Mouse (Mus musculus) heart, embryonic 14.5 days (tissue): Measurements from ENCODE around the gene Rhbdl2. TPM values are rescaled to one million over a fixed set of nuclear protein-coding genes. Genes with fewer than 3 reads are reported as not detected.

Experiments used
- ATAC-seq: fragments of 200-750 bp; cut with Nextera tagmentation; 2 replicates; pipeline ENCODE4 v1.8.0; 2017; ENCODE audit warnings: low read depth, moderate TSS enrichment; ENCODE audit not compliant: insufficient number of reproducible peaks, insufficient read depth, low FRiP score
- H3K27ac ChIP-seq, 2 experiments: fragments of 200-500 bp in 1 of 2; fragments of 300-500 bp in 1 of 2; sonication (generic) in 1 of 2; replicated peaks in 1 of 2; 2 replicates each; pipeline ENCODE4 v1.5.1; 2012 to 2014; ENCODE audit warnings: low read depth in 2 of 2, low read length in 2 of 2, control low read depth in 1 of 2, mild to moderate bottlenecking in 1 of 2, mixed read lengths in 1 of 2; ENCODE audit not compliant: control insufficient read depth in 1 of 2, insufficient read depth in 1 of 2
- H3K27me3 ChIP-seq: fragments of 300-500 bp; sonication (generic); 2 replicates; pipeline ENCODE4 v1.6.1; 2014; ENCODE audit warnings: mild to moderate bottlenecking, low read length, control low read depth; ENCODE audit not compliant: control insufficient read depth, insufficient read depth
- H3K36me3 ChIP-seq: fragments of 300-500 bp; sonication (generic); 2 replicates; pipeline ENCODE4 v1.6.1; 2014; ENCODE audit warnings: mild to moderate bottlenecking, control low read depth, low read length, mixed read lengths; ENCODE audit not compliant: control insufficient read depth, insufficient read depth
- H3K4me1 ChIP-seq, 2 experiments: fragments of 200-500 bp in 1 of 2; fragments of 300-500 bp in 1 of 2; sonication (generic) in 1 of 2; 2 replicates each; pipeline ENCODE4 v1.6.1; 2012 to 2014; ENCODE audit warnings: low read length in 2 of 2, control low read depth in 1 of 2, mixed read lengths in 1 of 2; ENCODE audit not compliant: control insufficient read depth in 2 of 2, insufficient read depth in 2 of 2
- H3K4me2 ChIP-seq: fragments of 300-500 bp; sonication (generic); 2 replicates; pipeline ENCODE4 v1.6.1; 2014; ENCODE audit warnings: mild to moderate bottlenecking, low read length
- H3K4me3 ChIP-seq, 2 experiments: fragments of 200-500 bp in 1 of 2; fragments of 300-500 bp in 1 of 2; sonication (generic) in 1 of 2; 2 replicates each; pipeline ENCODE4 v1.5.1; 2012 to 2014; ENCODE audit warnings: low read length in 2 of 2, mild to moderate bottlenecking in 2 of 2, control low read depth in 1 of 2, low read depth in 1 of 2, moderate library complexity in 1 of 2; ENCODE audit not compliant: control insufficient read depth in 1 of 2, insufficient read depth in 1 of 2
- H3K9ac ChIP-seq: fragments of 300-500 bp; sonication (generic); 2 replicates; pipeline ENCODE4 v1.6.1; 2014; ENCODE audit warnings: mild to moderate bottlenecking, low read length
- H3K9me3 ChIP-seq: fragments of 300-500 bp; sonication (generic); 2 replicates; pipeline ENCODE4 v1.6.1; 2016; ENCODE audit warnings: low read length, control low read depth; ENCODE audit not compliant: control insufficient read depth
- WGBS: fragments of 180-500 bp; shearing (Covaris S2); extraction: QIAGEN DNeasy Blood & Tissue Kit; methylation state at CpG from one replicate; pipeline ENCODE4 v1.1.7; 2014; 5-methylcytosine and 5-hydroxymethylcytosine counted together
- polyA plus RNA-seq: library from polyadenylated mRNA; unstranded; fragments of >200 nt; fragmentation: Nextera tagmentation; extraction: Ambion mirVana; gene quantifications from 2 replicates; pipeline ENCODE4 v1.2.1, GENCODE M21; 2014

Gene Rhbdl2
- polyA plus RNA-seq, 1 experiment from 2014 or later = 2.4 TPM

DNA sequence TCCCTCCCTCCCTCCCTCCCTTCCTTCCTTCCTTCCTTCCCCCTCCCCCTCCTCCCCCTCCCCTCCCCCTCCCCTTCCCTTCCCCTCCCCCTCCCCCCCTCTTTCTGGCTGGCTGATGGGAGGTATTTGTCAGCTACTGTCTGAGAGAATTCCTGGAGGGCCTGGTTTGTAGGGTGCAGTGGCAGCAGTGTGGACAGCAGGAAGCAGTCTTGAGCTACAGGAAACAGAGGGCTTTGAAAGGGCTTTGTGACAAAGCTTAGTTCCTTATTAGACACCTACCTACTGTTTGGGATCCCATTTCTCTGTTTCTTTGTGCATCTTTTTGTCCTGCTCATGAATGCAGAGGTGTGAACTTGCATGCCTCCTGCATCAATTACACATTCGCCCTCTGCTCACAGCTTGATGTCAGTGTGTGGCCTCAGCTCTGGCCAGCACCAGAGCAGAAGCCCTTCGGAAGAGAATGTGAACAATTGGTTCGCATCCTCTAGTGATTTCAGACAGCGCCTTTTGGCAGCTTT is 31.5 kb downstream of the Rhbdl2 start:
- Histone ChIP-seq H3K9me3 (no peaks in the 10 kb centered on the region), H3K27ac (no peak overlapping the region), H3K9ac (no peak overlapping the region), H3K4me1 (no peaks in the 10 kb centered on the region), H3K4me2 (no peak overlapping the region), H3K27me3 (no peaks in the 10 kb centered on the region), H3K4me3 (no peak overlapping the region), H3K36me3 (no peaks in the 10 kb centered on the region)
- 53% methylated on average over 4 of the region's 4 CpGs for WGBS
- no peak for ATAC-seq

DNA sequence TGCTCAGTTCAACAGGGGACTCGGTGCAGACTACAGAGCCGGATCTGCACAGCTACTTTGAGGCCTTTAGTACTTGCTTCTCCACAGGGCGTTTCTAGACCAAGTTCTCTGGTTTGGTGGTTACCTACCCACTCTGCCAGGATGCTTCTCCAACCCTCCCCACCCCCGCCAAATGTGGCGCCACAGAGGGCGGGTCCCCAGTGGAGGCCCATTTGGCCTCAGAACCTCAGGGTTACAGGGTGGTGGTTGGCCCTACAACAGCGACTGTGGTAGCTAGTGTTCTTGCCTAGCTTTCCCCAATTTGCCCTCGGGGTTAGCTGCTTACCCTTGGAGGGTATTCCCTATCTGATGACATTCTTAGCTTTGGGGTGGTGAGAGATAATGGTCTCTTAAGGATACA is 54.5 kb downstream of the Rhbdl2 start:
- 0 out of 2 replicates have a peak, but pooled peaks cover 3% of the 10 kb centered on the region for H3K9me3 ChIP-seq

DNA sequence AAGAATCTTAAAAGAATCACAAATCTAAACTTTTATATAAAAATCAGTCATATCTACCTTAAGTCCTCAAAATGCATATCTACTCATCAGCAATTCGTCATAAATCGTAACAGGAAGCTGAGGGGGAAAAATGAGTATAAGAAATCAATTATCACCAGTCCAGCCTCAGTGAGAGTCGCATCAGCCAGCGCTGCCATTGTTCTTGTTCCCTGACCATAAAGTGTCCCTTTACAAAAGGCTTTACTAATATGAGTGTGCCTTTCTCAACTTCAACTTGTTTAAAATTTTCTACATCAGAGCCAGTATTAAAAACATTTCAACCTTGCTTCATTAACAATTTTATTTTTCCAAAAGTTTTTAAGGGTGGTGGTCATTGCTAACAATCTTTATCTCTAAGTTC is 69.2 kb downstream of the Rhbdl2 start:
- Histone ChIP-seq H3K27ac (no peak overlapping the region), H3K36me3 (no peaks in the 10 kb centered on the region), H3K9ac (no peak overlapping the region), H3K27me3 (no peaks in the 10 kb centered on the region), H3K4me3 (no peak overlapping the region), H3K9me3 (no peaks in the 10 kb centered on the region), H3K4me2 (no peak overlapping the region), H3K4me1 (no peaks in the 10 kb centered on the region)
- WGBS = 61% methylated on average over 4 of the region's 4 CpGs
- no peak for ATAC-seq

More for the DNA sequence above, 54.5 kb downstream of the Rhbdl2 start:
- 73% methylated on average over 8 of the region's 8 CpGs for WGBS
- no peaks in the 10 kb centered on the region for H3K4me1 ChIP-seq
- H3K27me3 ChIP-seq = no peaks in the 10 kb centered on the region
- no peak overlapping the region for H3K4me3 ChIP-seq
- H3K4me2 ChIP-seq = no peak overlapping the region
- H3K27ac ChIP-seq = no peak overlapping the region
- ATAC-seq = no peak
- no peaks in the 10 kb centered on the region for H3K36me3 ChIP-seq
- no peak overlapping the region for H3K9ac ChIP-seq

DNA sequence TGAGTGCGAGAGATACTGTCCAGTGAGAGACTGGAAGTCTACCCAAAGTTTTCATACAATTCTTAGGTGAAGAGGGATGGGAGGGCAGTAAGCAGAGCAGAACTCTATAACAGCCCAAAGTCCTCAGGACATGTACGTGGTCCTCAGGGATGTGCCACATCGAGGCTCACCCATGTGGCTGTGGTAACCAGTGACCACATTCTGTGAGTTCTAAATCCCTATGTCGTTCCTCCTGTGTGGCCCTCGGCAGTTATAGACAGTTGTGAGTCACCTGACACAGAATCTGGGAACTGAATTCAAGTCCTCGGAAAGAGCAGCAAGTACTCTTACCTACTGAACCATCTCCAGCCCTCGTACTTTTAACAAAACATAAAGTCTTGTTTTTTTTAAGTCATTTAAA is 70.4 kb downstream of the Rhbdl2 start:
- 81% methylated on average over 7 of the region's 7 CpGs for WGBS
- H3K27ac ChIP-seq = no peak overlapping the region
- no peaks in the 10 kb centered on the region for H3K9me3 ChIP-seq
- no peaks in the 10 kb centered on the region for H3K4me1 ChIP-seq
- no peaks in the 10 kb centered on the region for H3K27me3 ChIP-seq
- H3K4me2 ChIP-seq = no peak overlapping the region
- no peak overlapping the region for H3K4me3 ChIP-seq
- no peak for ATAC-seq
- no peak overlapping the region for H3K9ac ChIP-seq
- no peaks in the 10 kb centered on the region for H3K36me3 ChIP-seq

DNA sequence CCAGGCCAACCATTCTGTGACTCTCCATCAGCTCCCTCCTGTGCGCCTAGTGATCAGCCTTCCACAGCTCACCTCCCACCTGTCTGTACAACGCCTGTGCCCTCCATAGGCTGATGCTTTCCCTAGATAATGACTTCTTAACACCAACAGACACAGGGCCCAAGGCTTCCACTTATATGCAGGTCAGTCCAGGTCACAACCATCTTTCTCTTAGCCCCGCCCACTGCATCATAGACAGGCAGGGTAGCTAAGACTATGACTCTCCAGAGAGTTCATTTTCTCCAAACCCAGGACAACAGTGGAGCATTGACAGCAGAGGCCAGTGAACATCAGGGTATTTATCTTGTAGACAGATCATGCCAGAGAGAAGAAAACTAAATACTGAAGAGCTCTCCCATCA is 71.7 kb downstream of the Rhbdl2 start, which contains the start of gene 4933427I04Rik:
Gene 4933427I04Rik, plus strand, starts transcription at position 301 of the 400 bp plus-strand sequence.
- H3K4me3 ChIP-seq = no peak within 1 kb of the TSS
- no peak within 1 kb of the TSS for H3K9ac ChIP-seq
- H3K9me3 ChIP-seq = no peaks in the 10 kb centered on the region
- H3K27ac ChIP-seq = no peak within 1 kb of the TSS
- WGBS = 75% methylated on average over 3 of the region's 3 CpGs
- no peak within 1 kb of the TSS for H3K4me2 ChIP-seq
- H3K27me3 ChIP-seq = no peaks in the 10 kb centered on the region
- H3K36me3 ChIP-seq = no peaks in the 10 kb centered on the region
- no peak for ATAC-seq
- no peaks in the 10 kb centered on the region for H3K4me1 ChIP-seq

DNA sequence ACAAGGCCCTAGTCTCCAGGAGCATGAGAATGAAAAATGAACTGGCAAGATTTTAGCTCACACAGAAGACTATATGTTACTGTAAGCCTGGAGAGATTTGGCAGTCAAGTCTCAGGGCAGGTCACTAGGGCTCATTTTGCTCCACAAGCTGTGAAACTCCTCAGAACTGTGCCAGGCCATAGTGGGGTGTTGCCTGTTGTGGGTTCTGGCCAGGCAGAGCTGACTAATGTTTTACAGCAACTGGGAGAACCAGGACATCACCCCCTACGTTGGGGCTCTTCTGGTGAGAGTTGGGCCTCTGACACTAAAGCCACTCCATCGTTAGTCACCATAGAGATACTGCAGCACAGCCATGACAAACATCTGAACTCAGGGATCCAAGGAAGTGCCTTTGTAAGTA is 72.1 kb downstream of the Rhbdl2 start:
- H3K4me2 ChIP-seq = no peak overlapping the region
- no peak overlapping the region for H3K4me3 ChIP-seq
- H3K9me3 ChIP-seq = no peaks in the 10 kb centered on the region
- no peak for ATAC-seq
- H3K27me3 ChIP-seq = no peaks in the 10 kb centered on the region
- 46% methylated on average over 2 of the region's 2 CpGs for WGBS
- H3K36me3 ChIP-seq = no peaks in the 10 kb centered on the region
- no peak overlapping the region for H3K9ac ChIP-seq
- no peak overlapping the region for H3K27ac ChIP-seq
- no peaks in the 10 kb centered on the region for H3K4me1 ChIP-seq

DNA sequence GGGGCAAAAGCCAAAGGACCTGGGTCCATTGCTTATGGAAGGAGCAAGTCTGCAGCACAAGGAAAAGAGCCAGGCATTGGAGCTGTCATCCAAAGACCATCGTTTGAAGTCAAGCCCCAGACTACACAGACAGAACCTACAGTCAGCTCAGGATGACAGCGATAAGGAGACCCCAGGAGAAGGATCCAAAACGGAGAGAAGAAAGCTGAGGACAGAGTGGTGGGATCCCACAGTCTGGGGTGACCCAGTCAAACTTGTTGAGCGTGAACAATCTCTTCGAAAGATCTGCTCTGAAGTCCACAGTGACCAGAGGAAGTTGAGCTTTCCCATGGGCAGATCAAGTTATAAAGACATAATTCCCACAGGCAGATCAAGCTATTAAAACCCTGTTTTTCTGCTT is 72.9 kb downstream of the Rhbdl2 start:
- Histone ChIP-seq H3K4me3 (no peak overlapping the region), H3K4me1 (no peaks in the 10 kb centered on the region), H3K27me3 (no peaks in the 10 kb centered on the region), H3K27ac (no peak overlapping the region), H3K9ac (no peak overlapping the region), H3K4me2 (no peak overlapping the region), H3K9me3 (no peaks in the 10 kb centered on the region), H3K36me3 (no peaks in the 10 kb centered on the region)
- no peak for ATAC-seq
- WGBS = 72% methylated on average over 5 of the region's 5 CpGs
